Mouse (Mus musculus) kidney, adult 2 months (tissue): ENCODE measurements around the gene Eps15l1.

ENCODE experiments used
- CTCF ChIP-seq: fragments of 200-500 bp; conservative IDR thresholded peaks from 2 replicates; pipeline ENCODE4 v1.5.1; 2011; ENCODE audit warnings: low read depth, mild to moderate bottlenecking, control low read depth, low read length, moderate library complexity, mixed read lengths; ENCODE audit not compliant: insufficient read depth, insufficient read length
- POLR2A ChIP-seq: fragments of 200-500 bp; IDR thresholded peaks from one replicate; pipeline ENCODE4 v1.6.1; 2011; ENCODE audit warnings: low read depth, low read length, control low read depth

GRCm38 (mm10) chr8:72306913-72307312, 114.3 kb downstream of the Eps15l1 start:
- TF ChIP-seq CTCF (no peak), POLR2A (no peak)
